Mouse (Mus musculus) testis, adult 2 months (tissue): ENCODE data around the gene Pax5. TPM values are rescaled to one million over a fixed set of nuclear protein-coding genes. Genes with fewer than 3 reads are reported as not detected.

Source experiments
- H3K27ac ChIP-seq: fragments of 200-500 bp; 2 replicates; pipeline ENCODE4 v1.5.1; 2012; ENCODE audit warnings: low read depth, low read length; ENCODE audit not compliant: control insufficient read depth, insufficient read depth
- H3K27me3 ChIP-seq: fragments of 200-500 bp; 2 replicates; pipeline ENCODE4 v1.6.1; 2012; ENCODE audit warnings: mild to moderate bottlenecking, low read length, moderate library complexity; ENCODE audit not compliant: control insufficient read depth, insufficient read depth
- H3K36me3 ChIP-seq: fragments of 200-500 bp; 2 replicates; pipeline ENCODE4 v1.6.1; 2012; ENCODE audit warnings: mild to moderate bottlenecking, low read length; ENCODE audit not compliant: control insufficient read depth, insufficient read depth
- H3K4me1 ChIP-seq: fragments of 200-500 bp; 2 replicates; pipeline ENCODE4 v1.6.1; 2012; ENCODE audit warnings: low read length; ENCODE audit not compliant: control insufficient read depth, insufficient read depth
- H3K4me3 ChIP-seq: fragments of 200-500 bp; 2 replicates; pipeline ENCODE4 v1.5.1; 2012; ENCODE audit warnings: low read depth, mild to moderate bottlenecking, low read length, moderate library complexity, mixed read lengths; ENCODE audit not compliant: control insufficient read depth
- CTCF ChIP-seq: fragments of 200-500 bp; IDR thresholded peaks from 2 replicates; pipeline ENCODE4 v1.5.1; 2012; ENCODE audit warnings: low read depth, mild to moderate bottlenecking, inconsistent platforms, low read length, moderate library complexity; ENCODE audit not compliant: control insufficient read depth, insufficient read depth, insufficient replicate concordance
- POLR2A ChIP-seq: fragments of 200-500 bp; IDR thresholded peaks from 2 replicates; pipeline ENCODE4 v1.6.1; 2012; ENCODE audit warnings: low read depth, mild to moderate bottlenecking, inconsistent platforms, low read length, moderate library complexity; ENCODE audit not compliant: control insufficient read depth
- polyA plus RNA-seq: library from polyadenylated mRNA; depleted of rRNA; stranded (reverse); fragments of >200 nt; gene quantifications from 2 replicates; pipeline ENCODE4 v1.2.3, GENCODE M21; 2012

Pax5 gene
- polyA plus RNA-seq, 1 experiment: 50.1 TPM

DNA sequence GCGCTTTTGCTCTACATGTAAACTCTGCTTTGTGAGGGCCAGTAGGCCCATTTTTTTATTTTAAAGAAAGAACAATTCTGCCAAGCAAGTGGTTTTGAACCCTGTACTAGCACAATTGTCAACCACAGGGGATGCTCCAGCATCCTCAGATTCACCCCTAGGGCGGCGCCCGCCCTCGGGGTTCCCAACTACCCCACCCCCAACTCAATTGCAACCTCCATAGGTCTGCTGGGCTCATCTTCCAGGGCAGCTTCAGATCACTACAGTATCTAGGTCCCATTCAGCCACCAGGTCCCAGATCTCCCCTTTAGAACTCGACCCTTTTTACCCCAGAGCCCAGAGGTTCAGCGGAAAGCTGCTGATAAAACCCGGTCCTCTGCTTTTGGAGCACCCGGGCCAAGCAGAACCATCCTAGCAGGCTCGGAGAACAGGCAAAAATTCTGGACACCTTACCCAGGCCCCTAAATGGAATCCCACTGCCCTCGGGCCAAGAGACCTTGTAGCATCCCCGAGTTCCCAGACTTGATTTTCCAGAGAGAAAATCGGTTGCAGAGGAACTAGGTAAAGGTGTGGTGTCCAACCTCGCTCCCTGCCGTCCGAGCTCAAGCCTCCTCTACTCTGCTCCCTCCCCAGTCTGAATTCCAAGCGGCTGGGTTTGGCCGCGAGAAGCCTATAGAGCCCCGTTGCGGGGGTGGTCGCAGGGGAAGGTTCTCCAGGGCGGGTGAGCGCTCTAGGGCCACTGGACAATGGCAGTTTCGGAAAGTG, 1.0 kb upstream of the Pax5 start:
- Histone ChIP-seq H3K4me3 (no peak overlapping the region), H3K27ac (no peak overlapping the region), H3K27me3 (peaks cover 11% of the 10 kb centered on the region), H3K36me3 (no peaks in the 10 kb centered on the region), H3K4me1 (peaks cover 19% of the 10 kb centered on the region)
- TF ChIP-seq CTCF: no peak
- TF ChIP-seq POLR2A: no peak

DNA sequence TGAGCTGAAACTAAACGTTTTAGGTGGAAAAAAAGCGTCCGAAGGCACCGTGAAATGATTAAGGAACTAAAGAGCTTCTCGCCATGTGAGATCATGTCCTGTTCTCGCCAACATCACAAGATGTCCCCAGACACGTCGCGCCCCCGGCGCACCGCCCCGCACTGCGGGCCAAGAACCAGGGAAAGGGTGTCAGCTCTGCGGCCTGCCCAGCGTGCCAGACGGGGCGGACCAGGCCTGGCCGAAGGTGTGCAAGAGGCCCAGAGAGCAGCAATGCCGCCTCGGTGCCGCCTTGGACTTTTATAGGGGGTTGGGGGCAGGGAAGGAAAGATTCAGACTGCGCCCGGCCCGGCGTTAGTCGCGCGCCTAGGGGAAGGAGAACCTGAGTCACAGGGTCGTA, 412 bp upstream of the Pax5 start:
- Histone ChIP-seq H3K36me3 (no peaks in the 10 kb centered on the region), H3K4me1 (peaks cover 19% of the 10 kb centered on the region), H3K4me3 (no peak overlapping the region), H3K27ac (no peak overlapping the region), H3K27me3 (peaks cover 11% of the 10 kb centered on the region)
- TF ChIP-seq CTCF (no peak), POLR2A (no peak)

DNA sequence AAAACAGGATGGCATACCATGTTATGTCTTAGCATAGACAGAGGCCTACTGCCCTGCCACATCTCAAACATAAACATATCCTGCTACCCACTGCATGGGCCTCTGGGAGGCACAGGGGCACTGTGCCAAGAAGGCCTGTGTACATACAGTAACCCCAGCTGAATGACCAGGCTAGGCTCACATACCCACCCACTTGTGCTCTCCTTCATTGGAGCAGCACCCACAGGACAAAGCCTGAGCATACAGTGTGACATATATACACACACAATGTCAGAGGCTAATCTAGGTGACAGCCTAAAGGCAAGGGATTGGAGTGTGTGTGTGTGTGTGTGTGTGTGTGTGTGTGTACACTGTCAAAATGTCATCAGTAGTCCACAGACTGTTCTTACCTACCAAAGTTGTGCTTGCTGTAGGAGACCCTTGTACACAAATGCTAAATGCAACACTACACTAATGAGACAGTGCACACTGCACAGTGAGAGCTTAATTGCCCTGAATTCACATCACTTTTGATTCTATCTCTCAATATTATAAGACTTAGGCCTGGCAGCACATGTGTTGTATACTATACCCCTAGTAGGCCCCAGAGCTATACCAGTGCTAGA, 1.1 kb downstream of the Pax5 start:
- H3K36me3 ChIP-seq: no peaks in the 10 kb centered on the region
- H3K4me1 ChIP-seq: peaks cover 20% of the 10 kb centered on the region
- no peak for TF ChIP-seq POLR2A
- no peak for TF ChIP-seq CTCF
- H3K27ac ChIP-seq: no peak overlapping the region
- H3K27me3 ChIP-seq: peaks cover 9% of the 10 kb centered on the region
- H3K4me3 ChIP-seq: no peak overlapping the region

DNA sequence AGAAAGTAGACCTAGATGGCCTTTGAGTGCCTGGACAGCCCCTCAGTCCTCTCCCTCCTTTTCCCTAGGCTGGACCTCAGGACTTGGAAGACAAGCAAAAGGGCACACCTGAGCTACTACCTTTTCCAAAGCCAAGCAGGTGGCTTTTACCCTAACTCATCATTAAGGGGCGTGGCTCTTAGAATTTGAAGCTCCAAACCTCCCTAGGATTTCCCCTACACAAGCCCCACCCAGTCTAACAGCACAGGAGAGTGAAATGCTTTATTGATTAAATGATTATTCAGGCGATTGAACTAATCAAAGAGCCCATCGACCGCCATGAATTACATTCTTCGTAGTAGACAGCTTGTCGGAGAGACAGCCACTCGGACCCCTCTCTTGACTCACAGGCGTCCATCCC, 2.0 kb downstream of the Pax5 start:
- no peak overlapping the region for H3K4me3 ChIP-seq
- H3K27ac ChIP-seq: no peak overlapping the region
- TF ChIP-seq CTCF: no peak
- no peak for TF ChIP-seq POLR2A
- H3K27me3 ChIP-seq: peaks cover 12% of the 10 kb centered on the region
- no peaks in the 10 kb centered on the region for H3K36me3 ChIP-seq
- peaks cover 23% of the 10 kb centered on the region for H3K4me1 ChIP-seq

DNA sequence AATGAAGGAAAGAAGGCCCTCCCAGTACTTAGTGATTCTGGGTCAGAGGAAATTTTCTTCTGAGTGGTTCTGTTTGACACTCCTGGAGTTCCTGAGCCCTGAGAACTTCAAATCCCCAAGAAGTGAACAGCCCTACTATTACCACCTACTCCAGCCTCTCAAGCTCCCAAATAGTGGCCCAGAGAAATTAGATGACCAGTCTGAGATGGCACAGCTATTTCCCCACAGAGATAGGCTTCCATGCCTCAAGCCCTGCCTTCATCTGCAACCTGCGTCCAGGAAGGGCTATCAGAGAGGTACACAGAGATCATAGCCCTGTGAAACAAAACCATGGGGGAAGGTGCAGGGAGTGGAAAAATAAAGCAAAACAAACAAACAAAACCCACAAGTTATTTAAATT, 3.4 kb downstream of the Pax5 start:
- no peak for TF ChIP-seq POLR2A
- no peak for TF ChIP-seq CTCF
- peaks cover 17% of the 10 kb centered on the region for H3K27me3 ChIP-seq
- H3K4me3 ChIP-seq: no peak overlapping the region
- no peaks in the 10 kb centered on the region for H3K36me3 ChIP-seq
- H3K4me1 ChIP-seq: peaks cover 28% of the 10 kb centered on the region
- no peak overlapping the region for H3K27ac ChIP-seq

DNA sequence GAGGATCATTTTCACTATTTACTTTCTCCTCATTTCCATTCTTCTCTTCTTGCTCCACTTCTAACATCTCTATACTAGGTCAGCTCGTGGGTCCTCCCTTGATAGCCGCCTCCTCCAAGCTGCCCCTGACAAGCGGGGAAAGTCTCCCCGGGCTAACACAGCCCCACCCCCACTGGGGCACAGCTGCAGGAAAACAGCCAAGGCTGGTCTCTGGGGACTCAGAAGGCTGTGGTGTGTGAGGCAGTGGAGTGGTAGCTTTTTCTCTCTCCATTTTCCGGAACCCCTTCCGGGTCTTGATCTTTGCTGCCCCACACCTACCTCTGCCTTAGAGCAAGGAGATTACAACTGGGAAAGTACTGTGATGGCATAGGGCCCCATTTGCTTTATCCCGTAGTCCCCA, 4.3 kb downstream of the Pax5 start:
- H3K4me3 ChIP-seq: no peak overlapping the region
- no peaks in the 10 kb centered on the region for H3K36me3 ChIP-seq
- H3K27me3 ChIP-seq: peaks cover 17% of the 10 kb centered on the region
- H3K4me1 ChIP-seq: peaks cover 21% of the 10 kb centered on the region
- TF ChIP-seq POLR2A: no peak
- no peak for TF ChIP-seq CTCF
- no peak overlapping the region for H3K27ac ChIP-seq

DNA sequence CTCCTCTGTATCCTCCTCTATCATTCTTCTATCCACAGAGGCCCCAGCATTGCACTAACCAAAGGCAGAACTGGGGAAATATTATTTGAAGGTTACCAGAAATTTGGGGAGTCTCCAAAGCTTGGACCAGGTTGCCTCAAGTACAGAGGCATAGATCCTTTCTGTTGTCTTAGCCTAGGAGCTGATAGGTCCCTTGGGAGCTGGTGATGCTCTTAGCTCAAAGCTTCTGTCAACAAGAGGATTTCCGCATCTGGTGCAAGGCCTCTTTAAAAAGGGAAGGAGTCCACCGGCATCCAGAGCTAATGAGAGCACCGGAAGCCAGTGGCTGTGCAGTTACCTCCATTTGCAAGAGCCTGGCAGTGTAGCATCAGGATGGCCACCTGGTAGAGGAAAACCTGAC, 5.1 kb downstream of the Pax5 start:
- Histone ChIP-seq H3K36me3 (no peaks in the 10 kb centered on the region), H3K4me1 (peaks cover 21% of the 10 kb centered on the region), H3K4me3 (no peak overlapping the region), H3K27ac (no peak overlapping the region), H3K27me3 (peaks cover 17% of the 10 kb centered on the region)
- TF ChIP-seq POLR2A: no peak
- no peak for TF ChIP-seq CTCF
